Mouse (Mus musculus): ENCODE data around the gene Cyp2t4. TPM values are rescaled to one million over a fixed set of nuclear protein-coding genes. Genes with fewer than 3 reads are reported as not detected.

The Cyp2t4 gene
- total RNA-seq, 2 experiments from 2014 or later, result not detected

GRCm38 (mm10) chr7:27179217-27179918, 25.9 kb downstream of the Cyp2t4 start:
- no peak for ATAC-seq (replicated peaks; ENCODE audit: low FRiP score, low TSS enrichment, poor library complexity, severe bottlenecking)

- no peak for ATAC-seq (replicated peaks; ENCODE audit: low FRiP score, low TSS enrichment, poor library complexity, severe bottlenecking)
These were observed 26.5 kb downstream of the Cyp2t4 start for GRCm38 (mm10) chr7:27180036-27180435.

GRCm38 (mm10) chr7:27180837-27181695, 27.6 kb downstream of the Cyp2t4 start, which contains the start of the genes Gm21983 and Mia:
Gene Gm21983 (minus strand): TSS chr7:27181086.
Gene Mia (minus strand): TSS chr7:27181157.
- no peak for ATAC-seq (replicated peaks; ENCODE audit: low FRiP score, low TSS enrichment, poor library complexity, severe bottlenecking)

- no peak for ATAC-seq (replicated peaks; ENCODE audit: low FRiP score, low TSS enrichment, poor library complexity, severe bottlenecking)
These were observed 29.0 kb downstream of the Cyp2t4 start for GRCm38 (mm10) chr7:27182498-27182897.

GRCm38 (mm10) chr7:27184964-27185363, 31.4 kb downstream of the Cyp2t4 start:
- peak; percentile 76 for ATAC-seq (replicated peaks; ENCODE audit: low FRiP score, low TSS enrichment, poor library complexity, severe bottlenecking)

- ATAC-seq (replicated peaks; ENCODE audit: low FRiP score, low TSS enrichment, poor library complexity, severe bottlenecking), result no peak
These were observed 32.5 kb downstream of the Cyp2t4 start for GRCm38 (mm10) chr7:27185986-27186385.

GRCm38 (mm10) chr7:27189271-27189931, 35.9 kb downstream of the Cyp2t4 start:
- ATAC-seq (replicated peaks; ENCODE audit: low FRiP score, low TSS enrichment, poor library complexity, severe bottlenecking), result 0 out of 2 replicates have a peak, but pooled peaks have one; percentile 16

- ATAC-seq (replicated peaks; ENCODE audit: low FRiP score, low TSS enrichment, poor library complexity, severe bottlenecking), result no peak
These were observed 38.9 kb downstream of the Cyp2t4 start for GRCm38 (mm10) chr7:27192434-27192833.

GRCm38 (mm10) chr7:27193731-27194130, 40.2 kb downstream of the Cyp2t4 start:
- no peak for ATAC-seq (replicated peaks; ENCODE audit: low FRiP score, low TSS enrichment, poor library complexity, severe bottlenecking)

- peak; percentile 96 for ATAC-seq (replicated peaks; ENCODE audit: low FRiP score, low TSS enrichment, poor library complexity, severe bottlenecking)
These were observed 42.4 kb downstream of the Cyp2t4 start, which contains the start of the genes BC024978 and Snrpa for GRCm38 (mm10) chr7:27195681-27196611. Gene BC024978 (plus strand): TSS chr7:27195781. Gene Snrpa (minus strand): TSS chr7:27196271.

- ATAC-seq (replicated peaks; ENCODE audit: low FRiP score, low TSS enrichment, poor library complexity, severe bottlenecking), result no peak
These were observed 43.6 kb downstream of the Cyp2t4 start for GRCm38 (mm10) chr7:27197136-27197535.

GRCm38 (mm10) chr7:27197634-27198033, 44.1 kb downstream of the Cyp2t4 start:
- ATAC-seq (replicated peaks; ENCODE audit: low FRiP score, low TSS enrichment, poor library complexity, severe bottlenecking), result no peak

- no peak for ATAC-seq (replicated peaks; ENCODE audit: low FRiP score, low TSS enrichment, poor library complexity, severe bottlenecking)
These were observed 44.8 kb downstream of the Cyp2t4 start for GRCm38 (mm10) chr7:27198355-27198754.

GRCm38 (mm10) chr7:27198779-27199178, 45.3 kb downstream of the Cyp2t4 start:
- no peak for ATAC-seq (replicated peaks; ENCODE audit: low FRiP score, low TSS enrichment, poor library complexity, severe bottlenecking)

- ATAC-seq (replicated peaks; ENCODE audit: low FRiP score, low TSS enrichment, poor library complexity, severe bottlenecking), result no peak
These were observed 50.4 kb downstream of the Cyp2t4 start for GRCm38 (mm10) chr7:27203730-27204449.
